Mouse (Mus musculus) forebrain, embryonic 13.5 days (tissue): ENCODE measurements around the gene Hdgfl3. TPM values are rescaled to one million over a fixed set of nuclear protein-coding genes. Genes with fewer than 3 reads are reported as not detected.

Experiments used
- ATAC-seq: fragments of 200-750 bp; cut with Nextera tagmentation; 2 replicates; pipeline ENCODE4 v1.8.0; 2017
- H3K27ac ChIP-seq: fragments of 300-500 bp; sonication (generic); 2 replicates; pipeline ENCODE4 v1.5.1; 2015; ENCODE audit warnings: inconsistent platforms, mild to moderate bottlenecking, moderate library complexity
- H3K27me3 ChIP-seq: fragments of 300-500 bp; sonication (generic); 2 replicates; pipeline ENCODE4 v1.6.1; 2015; ENCODE audit warnings: mild to moderate bottlenecking, inconsistent platforms
- H3K36me3 ChIP-seq: fragments of 300-500 bp; sonication (generic); 2 replicates; pipeline ENCODE4 v1.6.1; 2015; ENCODE audit warnings: mild to moderate bottlenecking, inconsistent platforms; ENCODE audit not compliant: poor library complexity, severe bottlenecking
- H3K4me1 ChIP-seq: fragments of 300-500 bp; sonication (generic); 2 replicates; pipeline ENCODE4 v1.6.1; 2015; ENCODE audit warnings: inconsistent platforms
- H3K4me2 ChIP-seq: fragments of 300-500 bp; sonication (generic); 2 replicates; pipeline ENCODE4 v1.6.1; 2015; ENCODE audit warnings: inconsistent platforms, mild to moderate bottlenecking, moderate library complexity
- H3K4me3 ChIP-seq: fragments of 300-500 bp; sonication (generic); 2 replicates; pipeline ENCODE4 v1.5.1; 2015; ENCODE audit warnings: mild to moderate bottlenecking, inconsistent platforms
- H3K9ac ChIP-seq: fragments of 300-500 bp; sonication (generic); 2 replicates; pipeline ENCODE4 v1.6.1; 2015; ENCODE audit warnings: mild to moderate bottlenecking, inconsistent platforms
- H3K9me3 ChIP-seq: fragments of 300-500 bp; sonication (generic); replicated peaks from 2 replicates; pipeline ENCODE4 v1.6.1; 2016; ENCODE audit warnings: inconsistent platforms
- WGBS: fragments of 180-500 bp; shearing (Covaris S2); methylation state at CpG from one replicate; pipeline ENCODE4 v1.1.7; 2015; 5-methylcytosine and 5-hydroxymethylcytosine counted together
- polyA plus RNA-seq: library from polyadenylated mRNA; unstranded; fragments of >200 nt; fragmentation: Nextera tagmentation; extraction: Ambion mirVana; gene quantifications from 2 replicates; pipeline ENCODE4 v1.2.1, GENCODE M21; 2015

Gene Hdgfl3
- polyA plus RNA-seq, 1 experiment from 2014 or later = 51.3 TPM

GRCm38 (mm10) chr7:81934806-81935205 lies 533 bp upstream of the Hdgfl3 start:
- peak overlapping the region; percentile 75 for H3K4me2 ChIP-seq
- no peak for ATAC-seq
- H3K4me3 ChIP-seq = peak overlapping the region; percentile 87
- H3K27ac ChIP-seq = peak overlapping the region; percentile 99
- H3K4me1 ChIP-seq = peaks cover 30% of the 10 kb centered on the region
- H3K9me3 ChIP-seq = no peaks in the 10 kb centered on the region
- no peaks in the 10 kb centered on the region for H3K36me3 ChIP-seq
- H3K27me3 ChIP-seq = no peaks in the 10 kb centered on the region
- 3% methylated on average over 5 of the region's 5 CpGs for WGBS
- H3K9ac ChIP-seq = peak overlapping the region; percentile 98

DNA sequence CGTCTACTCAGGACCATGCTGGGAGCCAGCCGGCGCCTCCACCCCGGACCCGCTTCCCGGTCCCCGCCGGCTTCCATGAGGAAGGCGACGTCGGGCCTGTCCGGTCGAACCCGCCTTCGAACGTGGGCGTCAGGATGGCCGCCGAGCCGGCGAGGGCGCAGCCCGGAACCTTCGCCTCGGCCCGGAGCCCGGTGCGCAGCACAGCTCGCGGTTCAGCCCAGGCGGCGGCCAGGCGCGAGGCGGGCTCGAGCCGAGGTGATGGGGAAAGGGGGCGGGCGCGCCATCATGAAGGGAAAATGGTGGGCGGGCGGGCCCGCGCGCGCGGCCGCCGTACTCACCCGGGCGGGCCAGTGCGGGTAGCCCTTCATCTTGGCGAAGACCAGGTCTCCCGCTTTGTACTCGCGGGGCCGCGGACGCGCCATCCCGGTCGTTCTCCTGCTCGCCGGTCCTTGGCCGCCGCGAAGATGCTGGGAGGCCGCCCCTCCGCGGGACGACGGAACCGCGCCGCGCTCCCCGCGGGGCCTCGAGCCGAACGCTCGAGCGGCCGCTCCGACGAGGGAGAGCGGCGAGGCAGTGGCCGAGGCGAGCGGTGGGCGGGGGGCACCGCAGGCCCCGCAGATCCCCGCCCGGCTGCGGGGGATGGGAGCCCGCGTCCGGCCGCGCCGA lies 539 bp downstream of the Hdgfl3 start:
- Histone ChIP-seq H3K9ac (peak overlapping the region; percentile 98), H3K27ac (peak overlapping the region; percentile 99), H3K36me3 (no peaks in the 10 kb centered on the region), H3K4me2 (peak overlapping the region; percentile 75), H3K9me3 (no peaks in the 10 kb centered on the region), H3K4me3 (peak overlapping the region; percentile 87), H3K4me1 (peaks cover 40% of the 10 kb centered on the region), H3K27me3 (no peaks in the 10 kb centered on the region)
- peak; percentile 76 for ATAC-seq
- 0% methylated on average over 77 of the region's 103 CpGs for WGBS

GRCm38 (mm10) chr7:81933061-81933600 lies 1.1 kb downstream of the Hdgfl3 start:
- no peak for ATAC-seq
- Histone ChIP-seq H3K9me3 (no peaks in the 10 kb centered on the region), H3K9ac (peak overlapping the region; percentile 98), H3K36me3 (no peaks in the 10 kb centered on the region), H3K4me3 (peak overlapping the region; percentile 87), H3K27ac (peak overlapping the region; percentile 99), H3K27me3 (no peaks in the 10 kb centered on the region), H3K4me2 (peak overlapping the region; percentile 75), H3K4me1 (peaks cover 46% of the 10 kb centered on the region)
- 3% methylated on average over 23 of the region's 23 CpGs for WGBS

- Histone ChIP-seq H3K9me3 (no peaks in the 10 kb centered on the region), H3K4me1 (peaks cover 51% of the 10 kb centered on the region), H3K9ac (peak overlapping the region; percentile 98), H3K27me3 (no peaks in the 10 kb centered on the region), H3K36me3 (no peaks in the 10 kb centered on the region), H3K27ac (no peak overlapping the region), H3K4me3 (peak overlapping the region; percentile 87), H3K4me2 (peak overlapping the region; percentile 75)
- ATAC-seq = no peak
- WGBS = 27% methylated on average over 5 of the region's 5 CpGs
These were observed 1.7 kb downstream of the Hdgfl3 start for GRCm38 (mm10) chr7:81932521-81933045.

GRCm38 (mm10) chr7:81928998-81929397 lies 5.3 kb downstream of the Hdgfl3 start:
- no peak overlapping the region for H3K4me2 ChIP-seq
- WGBS = 80% methylated on average over 7 of the region's 7 CpGs
- H3K4me1 ChIP-seq = peaks cover 46% of the 10 kb centered on the region
- no peaks in the 10 kb centered on the region for H3K27me3 ChIP-seq
- no peaks in the 10 kb centered on the region for H3K36me3 ChIP-seq
- no peak overlapping the region for H3K4me3 ChIP-seq
- H3K27ac ChIP-seq = no peak overlapping the region
- ATAC-seq = no peak
- no peaks in the 10 kb centered on the region for H3K9me3 ChIP-seq
- H3K9ac ChIP-seq = no peak overlapping the region

- H3K36me3 ChIP-seq = no peaks in the 10 kb centered on the region
- no peak overlapping the region for H3K9ac ChIP-seq
- no peaks in the 10 kb centered on the region for H3K9me3 ChIP-seq
- H3K4me2 ChIP-seq = no peak overlapping the region
- no peak overlapping the region for H3K27ac ChIP-seq
- no peaks in the 10 kb centered on the region for H3K27me3 ChIP-seq
- 75% methylated on average over 1 of the region's 1 CpGs for WGBS
- no peaks in the 10 kb centered on the region for H3K4me1 ChIP-seq
- no peak for ATAC-seq
- H3K4me3 ChIP-seq = no peak overlapping the region
These were observed 12.8 kb downstream of the Hdgfl3 start for GRCm38 (mm10) chr7:81921379-81921952.

- no peaks in the 10 kb centered on the region for H3K36me3 ChIP-seq
- no peaks in the 10 kb centered on the region for H3K9me3 ChIP-seq
- H3K4me3 ChIP-seq = no peak overlapping the region
- no peaks in the 10 kb centered on the region for H3K27me3 ChIP-seq
- no peak for ATAC-seq
- H3K27ac ChIP-seq = no peak overlapping the region
- WGBS = 82% methylated on average over 4 of the region's 4 CpGs
- H3K4me1 ChIP-seq = no peaks in the 10 kb centered on the region
- no peak overlapping the region for H3K9ac ChIP-seq
- no peak overlapping the region for H3K4me2 ChIP-seq
These were observed 14.0 kb downstream of the Hdgfl3 start for GRCm38 (mm10) chr7:81920314-81920713.

GRCm38 (mm10) chr7:81918316-81918715 lies 16.0 kb downstream of the Hdgfl3 start:
- H3K4me3 ChIP-seq = no peak overlapping the region
- no peak overlapping the region for H3K4me2 ChIP-seq
- H3K4me1 ChIP-seq = no peaks in the 10 kb centered on the region
- no peak overlapping the region for H3K27ac ChIP-seq
- H3K36me3 ChIP-seq = no peaks in the 10 kb centered on the region
- no peak overlapping the region for H3K9ac ChIP-seq
- H3K27me3 ChIP-seq = no peaks in the 10 kb centered on the region
- WGBS = 64% methylated on average over 5 of the region's 5 CpGs
- H3K9me3 ChIP-seq = no peaks in the 10 kb centered on the region
- no peak for ATAC-seq

DNA sequence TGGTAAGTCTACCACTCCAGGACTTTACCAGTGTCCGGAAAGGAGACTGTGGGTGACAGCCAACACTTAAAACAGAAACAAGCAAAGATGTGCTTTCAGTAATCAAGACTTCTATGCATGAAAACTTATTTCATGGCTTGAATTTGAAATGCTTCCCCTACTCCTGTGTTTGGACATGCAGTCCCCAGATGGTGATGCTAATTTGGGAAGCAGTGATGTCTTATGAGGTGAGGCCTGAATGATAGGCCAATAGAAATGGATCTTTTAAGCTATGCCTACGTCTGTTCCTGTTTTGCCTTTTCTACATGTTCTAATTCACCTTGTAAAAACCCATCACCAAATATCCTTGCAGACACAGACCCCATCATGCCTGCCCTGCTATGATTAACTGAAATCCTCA lies 29.3 kb downstream of the Hdgfl3 start:
- no peaks in the 10 kb centered on the region for H3K27me3 ChIP-seq
- no peak overlapping the region for H3K4me2 ChIP-seq
- no peak overlapping the region for H3K9ac ChIP-seq
- H3K4me1 ChIP-seq = 0 out of 2 replicates have a peak, but pooled peaks cover 4% of the 10 kb centered on the region
- 93% methylated on average over 2 of the region's 2 CpGs for WGBS
- H3K9me3 ChIP-seq = no peaks in the 10 kb centered on the region
- H3K27ac ChIP-seq = no peak overlapping the region
- no peak for ATAC-seq
- H3K4me3 ChIP-seq = no peak overlapping the region
- 0 out of 2 replicates have a peak, but pooled peaks cover 5% of the 10 kb centered on the region for H3K36me3 ChIP-seq

DNA sequence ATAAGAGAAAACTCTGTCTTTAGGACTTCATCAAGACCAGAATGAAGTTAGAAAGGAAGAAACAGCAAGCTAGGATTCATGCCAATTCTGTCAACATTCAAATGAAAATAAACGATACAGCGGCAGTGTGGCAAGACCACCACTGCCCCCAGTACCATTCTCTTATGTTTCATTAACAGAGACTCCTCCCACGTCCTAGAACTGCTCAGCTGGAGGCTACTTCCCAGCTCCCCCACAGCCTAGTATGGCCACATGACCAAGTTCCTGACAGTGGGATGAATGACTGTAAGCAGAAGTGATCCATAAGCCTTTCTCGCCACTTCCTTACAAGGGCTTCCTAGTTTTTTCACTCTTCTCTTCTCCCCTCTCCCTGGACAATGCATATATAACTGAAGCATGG lies 30.2 kb downstream of the Hdgfl3 start:
- ATAC-seq = no peak
- Histone ChIP-seq H3K9ac (no peak overlapping the region), H3K36me3 (peaks cover 10% of the 10 kb centered on the region), H3K27ac (no peak overlapping the region), H3K4me3 (no peak overlapping the region), H3K4me1 (0 out of 2 replicates have a peak, but pooled peaks cover 4% of the 10 kb centered on the region), H3K9me3 (no peaks in the 10 kb centered on the region), H3K27me3 (no peaks in the 10 kb centered on the region), H3K4me2 (no peak overlapping the region)
- 63% methylated on average over 4 of the region's 4 CpGs for WGBS

- Histone ChIP-seq H3K36me3 (peaks cover 27% of the 10 kb centered on the region), H3K4me1 (0 out of 2 replicates have a peak, but pooled peaks cover 3% of the 10 kb centered on the region), H3K27ac (no peak overlapping the region), H3K9me3 (no peaks in the 10 kb centered on the region), H3K27me3 (no peaks in the 10 kb centered on the region), H3K9ac (no peak overlapping the region), H3K4me2 (no peak overlapping the region), H3K4me3 (no peak overlapping the region)
- WGBS = 89% methylated on average over 11 of the region's 11 CpGs
- no peak for ATAC-seq
These were observed 34.9 kb downstream of the Hdgfl3 start for GRCm38 (mm10) chr7:81899361-81899760.

DNA sequence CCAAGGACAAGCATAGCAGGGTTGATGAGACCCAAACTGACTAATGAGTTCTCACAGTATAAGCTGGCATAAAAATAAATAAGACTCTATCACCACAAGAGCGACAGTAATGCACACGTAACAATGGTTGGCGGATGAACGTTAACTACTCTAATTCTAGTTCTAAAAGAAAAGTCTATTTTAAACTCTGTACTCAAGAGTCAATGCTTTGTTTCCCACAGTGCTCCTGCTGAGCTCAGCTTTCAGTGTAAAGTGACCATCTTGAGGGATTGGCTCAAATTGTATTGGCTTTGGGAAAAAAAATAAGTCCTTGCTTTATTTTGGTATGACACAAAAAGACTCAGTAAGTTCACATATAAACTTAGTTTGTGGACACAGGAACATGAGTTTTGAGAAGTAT lies 49.1 kb downstream of the Hdgfl3 start:
- no peak overlapping the region for H3K4me3 ChIP-seq
- H3K36me3 ChIP-seq = peaks cover 12% of the 10 kb centered on the region
- H3K27ac ChIP-seq = no peak overlapping the region
- no peak for ATAC-seq
- H3K4me1 ChIP-seq = no peaks in the 10 kb centered on the region
- H3K4me2 ChIP-seq = no peak overlapping the region
- 53% methylated on average over 4 of the region's 4 CpGs for WGBS
- H3K9me3 ChIP-seq = no peaks in the 10 kb centered on the region
- no peaks in the 10 kb centered on the region for H3K27me3 ChIP-seq
- H3K9ac ChIP-seq = no peak overlapping the region
